Mouse (Mus musculus) myocyte (in vitro differentiated cells): ENCODE measurements at regions not wholly inside any gene's neighbourhood (a gene's known extent, or its start where the extent isn't known, plus 50 kb on each side); places are given as distances from the start of the nearest gene placed in this dataset.

ENCODE experiments used
- H3K27me3 ChIP-seq: one replicate; pipeline ENCODE4 v1.6.1; 2011; ENCODE audit not compliant: control insufficient read depth, insufficient read depth, insufficient read length
- H3K36me3 ChIP-seq: one replicate; pipeline ENCODE4 v1.6.1; 2011; ENCODE audit not compliant: control insufficient read depth, insufficient read depth
- H3K4me2 ChIP-seq: one replicate; pipeline ENCODE4 v1.6.1; 2011; ENCODE audit warnings: low read depth, control low read depth
- H3K4me3 ChIP-seq: one replicate; pipeline ENCODE4 v1.5.1; 2011; ENCODE audit warnings: mild to moderate bottlenecking, control low read depth, moderate library complexity
- H3K79me2 ChIP-seq: one replicate; pipeline ENCODE4 v1.6.1; 2011; ENCODE audit not compliant: control insufficient read depth, insufficient read depth
- H3ac ChIP-seq: one replicate; pipeline ENCODE4 v1.6.1; 2011; ENCODE audit not compliant: control insufficient read depth, insufficient read length
- CEBPB ChIP-seq: IDR thresholded peaks from 2 replicates; pipeline ENCODE4 v1.6.1; 2011; ENCODE audit warnings: mild to moderate bottlenecking, moderate library complexity; ENCODE audit not compliant: poor library complexity, insufficient read depth, severe bottlenecking
- E2F4 ChIP-seq: IDR thresholded peaks from one replicate; pipeline ENCODE4 v1.6.1; 2011; ENCODE audit warnings: mild to moderate bottlenecking, control low read depth, moderate library complexity; ENCODE audit not compliant: insufficient read depth
- MAX ChIP-seq: IDR thresholded peaks from one replicate; pipeline ENCODE4 v1.6.1; 2011; ENCODE audit warnings: low read depth, mild to moderate bottlenecking, control low read depth
- MYOD1 ChIP-seq, 3 experiments: IDR thresholded peaks; one replicate each; pipeline ENCODE4 v1.6.1; 2011; ENCODE audit warnings: control low read depth in 2 of 3, low read depth in 2 of 3, mild to moderate bottlenecking in 2 of 3, moderate library complexity in 1 of 3; ENCODE audit not compliant: insufficient read length in 2 of 3, control insufficient read depth in 1 of 3
- MYOG ChIP-seq, 3 experiments: IDR thresholded peaks; one replicate each; pipeline ENCODE4 v1.6.1; 2011; ENCODE audit warnings: control low read depth in 2 of 3, low read depth in 2 of 3, mild to moderate bottlenecking in 2 of 3; ENCODE audit not compliant: insufficient read length in 2 of 3, control insufficient read depth in 1 of 3, insufficient read depth in 1 of 3
- POLR2A ChIP-seq: IDR thresholded peaks from one replicate; pipeline ENCODE4 v1.6.1; 2011; ENCODE audit warnings: low read depth, mild to moderate bottlenecking, control low read depth, moderate library complexity; ENCODE audit not compliant: insufficient read length
- POLR2AphosphoS2 ChIP-seq: IDR thresholded peaks from one replicate; pipeline ENCODE4 v1.6.1; 2011; ENCODE audit warnings: low read depth, control low read depth; ENCODE audit not compliant: insufficient read length
- REST ChIP-seq: IDR thresholded peaks from one replicate; pipeline ENCODE4 v1.6.1; 2011; ENCODE audit warnings: mild to moderate bottlenecking, control low read depth, moderate library complexity; ENCODE audit not compliant: insufficient read depth, insufficient read length
- SRF ChIP-seq: IDR thresholded peaks from one replicate; pipeline ENCODE4 v1.6.1; 2011; ENCODE audit warnings: low read depth; ENCODE audit not compliant: control insufficient read depth, insufficient read length
- TCF12 ChIP-seq: IDR thresholded peaks from one replicate; pipeline ENCODE4 v1.6.1; 2011; ENCODE audit warnings: mild to moderate bottlenecking, control low read depth; ENCODE audit not compliant: poor library complexity, insufficient read depth, severe bottlenecking
- TCF3 ChIP-seq: IDR thresholded peaks from one replicate; pipeline ENCODE4 v1.6.1; 2011; ENCODE audit warnings: low read depth, control low read depth; ENCODE audit not compliant: insufficient read length
- USF1 ChIP-seq: IDR thresholded peaks from one replicate; pipeline ENCODE4 v1.6.1; 2011; ENCODE audit warnings: low read depth, mild to moderate bottlenecking, control low read depth, moderate library complexity

DNA sequence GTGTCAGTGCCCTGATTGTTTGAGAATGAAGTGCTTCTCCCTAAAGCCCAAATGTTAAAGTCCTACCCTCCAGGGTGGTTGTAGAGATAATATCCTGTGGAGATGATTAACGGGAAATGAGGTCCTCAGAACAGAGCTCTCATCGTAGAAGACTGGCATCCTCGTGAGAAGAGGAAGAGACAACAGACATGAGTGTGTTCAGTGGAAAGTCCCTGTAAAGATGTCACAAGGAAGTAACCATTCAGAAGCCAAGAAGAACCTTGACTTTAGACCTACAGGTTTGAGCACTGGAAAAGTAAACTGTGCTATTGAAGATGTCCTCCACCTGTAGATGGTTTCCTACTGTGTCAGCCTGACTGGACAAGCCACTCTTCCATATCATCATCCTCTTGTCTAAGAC is 155.1 kb upstream of the Trib2 start:
- H3K4me3 ChIP-seq = no peak overlapping the region
- H3K36me3 ChIP-seq = no peaks in the 10 kb centered on the region
- no peak overlapping the region for H3K4me2 ChIP-seq

DNA sequence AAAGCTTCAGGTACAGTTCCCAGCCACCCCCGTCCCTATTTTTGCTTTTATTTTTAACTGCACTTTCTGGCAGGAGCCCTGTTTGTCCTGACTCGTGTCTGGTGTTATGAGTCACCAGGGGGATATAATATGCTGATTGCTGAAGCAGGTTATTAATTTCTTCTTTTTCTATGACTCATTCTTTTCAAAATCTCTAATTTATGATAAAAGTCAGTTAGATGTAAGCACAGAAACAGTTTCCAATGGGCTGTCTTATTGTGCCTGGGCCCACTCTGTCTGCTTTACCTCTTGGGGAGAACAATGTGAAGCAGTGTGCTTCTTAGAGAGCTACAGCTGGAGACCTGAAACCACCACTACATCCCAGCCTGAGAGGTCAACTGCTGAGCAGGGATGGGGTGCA is 153.5 kb upstream of the Trib2 start:
- no peaks in the 10 kb centered on the region for H3K79me2 ChIP-seq
- H3K27me3 ChIP-seq = no peaks in the 10 kb centered on the region
- no peak overlapping the region for H3K4me3 ChIP-seq
- H3K4me2 ChIP-seq = no peak overlapping the region
- no peak overlapping the region for H3ac ChIP-seq
- no peaks in the 10 kb centered on the region for H3K36me3 ChIP-seq
- TF ChIP-seq MAX (no peak), CEBPB (no peak), POLR2A (no peak)

More for the DNA sequence above, 155.1 kb upstream of the Trib2 start:
- Histone ChIP-seq H3K27me3 (no peaks in the 10 kb centered on the region), H3K79me2 (no peaks in the 10 kb centered on the region), H3ac (no peak overlapping the region)
- TF ChIP-seq E2F4 (no peak), SRF (no peak), POLR2A (no peak), POLR2AphosphoS2 (no peak), CEBPB (no peak), MAX (no peak), MYOG (IDR thresholded peaks at IDR 0.05; ENCODE audit: control insufficient read depth in 1 of 3, insufficient read depth in 1 of 3, insufficient read length in 2 of 3, low read depth in 2 of 3) (no peak), USF1 (no peak)

DNA sequence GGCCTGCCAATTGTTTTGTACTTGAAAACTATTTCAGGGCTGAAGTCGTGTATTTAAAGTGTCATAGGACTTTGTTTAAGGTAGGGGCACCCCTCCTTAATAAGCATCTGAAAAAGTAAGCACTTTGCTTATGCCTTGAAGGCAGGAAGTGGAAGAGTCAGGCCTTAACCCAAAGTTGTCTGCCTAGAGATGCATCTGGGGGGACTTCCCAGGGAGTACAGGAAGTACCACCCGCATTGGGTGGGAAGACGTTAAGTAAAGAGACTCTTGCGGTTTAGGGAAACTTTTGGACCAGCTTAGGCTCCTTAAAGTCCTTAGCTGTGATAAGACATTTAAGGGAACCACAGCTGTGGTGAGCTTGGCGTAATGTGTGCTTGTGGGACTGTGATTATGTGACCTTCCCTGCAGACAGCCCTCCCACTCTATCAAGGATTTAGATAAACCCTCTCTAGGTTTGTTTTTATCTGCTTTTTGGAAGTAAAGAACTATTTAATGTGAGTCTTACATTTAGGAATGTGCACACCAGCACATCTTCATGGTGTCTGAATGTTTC is 150.9 kb upstream of the Trib2 start:
- Histone ChIP-seq H3K4me2 (no peak overlapping the region), H3ac (no peak overlapping the region), H3K27me3 (no peaks in the 10 kb centered on the region), H3K36me3 (no peaks in the 10 kb centered on the region), H3K79me2 (no peaks in the 10 kb centered on the region), H3K4me3 (no peak overlapping the region)
- TF ChIP-seq REST = no peak
- peak in 1 of 3 experiments; percentile 9 for TF ChIP-seq MYOD1 (IDR thresholded peaks at IDR 0.05; ENCODE audit: control insufficient read depth in 1 of 3, insufficient read length in 2 of 3, low read depth in 2 of 3)
- no peak for TF ChIP-seq TCF12

DNA sequence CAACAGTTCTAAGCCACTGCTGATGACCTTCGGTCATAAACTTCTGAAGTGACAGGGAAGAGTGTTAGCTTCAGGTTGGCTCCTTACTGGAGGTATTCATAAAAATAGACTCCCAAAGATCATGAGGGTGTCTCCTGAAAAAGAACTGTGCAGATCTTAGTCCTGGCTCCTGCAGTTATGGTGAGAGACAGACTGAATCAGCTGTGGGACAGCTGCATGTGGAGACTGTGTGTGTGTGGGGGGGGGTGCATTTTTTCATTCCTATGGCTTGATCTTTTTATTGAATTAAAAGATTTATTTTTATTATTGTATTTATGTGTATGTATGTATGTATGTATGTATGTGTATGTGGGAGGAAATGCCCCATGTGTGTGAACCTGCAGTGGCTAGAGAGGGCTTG is 149.9 kb upstream of the Trib2 start:
- no peak for TF ChIP-seq E2F4
- TF ChIP-seq CEBPB = no peak
- peak in 1 of 3 experiments; percentile 36 for TF ChIP-seq MYOG (IDR thresholded peaks at IDR 0.05; ENCODE audit: control insufficient read depth in 1 of 3, insufficient read depth in 1 of 3, insufficient read length in 2 of 3, low read depth in 2 of 3)
- no peak for TF ChIP-seq SRF
- no peak for TF ChIP-seq POLR2A
- no peak for TF ChIP-seq MAX
- TF ChIP-seq TCF3 = no peak
- TF ChIP-seq USF1 = no peak
- no peak for TF ChIP-seq POLR2AphosphoS2
- TF ChIP-seq REST = no peak
- TF ChIP-seq TCF12 = peak; percentile 36
- peak; percentile 66 to 79 (median 70) for TF ChIP-seq MYOD1 (IDR thresholded peaks at IDR 0.05; ENCODE audit: control insufficient read depth in 1 of 3, insufficient read length in 2 of 3, low read depth in 2 of 3)
- no peak overlapping the region for H3K4me3 ChIP-seq

DNA sequence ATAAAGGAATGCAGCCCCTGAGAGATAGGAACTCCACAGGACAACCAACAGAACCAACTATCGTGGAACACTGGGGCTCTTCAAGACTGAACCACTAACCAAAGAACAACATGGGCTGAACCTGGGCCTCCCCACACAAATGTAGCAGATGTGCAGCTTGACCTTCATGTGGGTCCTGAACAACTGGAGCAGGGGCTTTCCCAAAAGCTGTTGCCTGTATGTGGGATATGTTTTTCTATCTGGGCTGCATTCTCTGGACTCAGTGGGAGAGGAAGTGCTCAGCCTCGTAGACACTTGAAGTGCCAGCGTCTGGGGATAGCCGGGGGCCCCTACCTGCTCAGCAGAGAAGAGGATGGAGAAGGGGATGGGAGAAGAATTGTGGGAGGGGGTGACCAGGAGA is 149.2 kb upstream of the Trib2 start:
- Histone ChIP-seq H3K27me3 (no peaks in the 10 kb centered on the region), H3K4me2 (no peak overlapping the region), H3K4me3 (no peak overlapping the region), H3ac (no peak overlapping the region), H3K79me2 (no peaks in the 10 kb centered on the region), H3K36me3 (no peaks in the 10 kb centered on the region)
- TF ChIP-seq CEBPB (no peak), MAX (no peak), E2F4 (no peak), TCF12 (no peak), MYOG (IDR thresholded peaks at IDR 0.05; ENCODE audit: control insufficient read depth in 1 of 3, insufficient read depth in 1 of 3, insufficient read length in 2 of 3, low read depth in 2 of 3) (no peak), POLR2A (no peak), SRF (no peak), TCF3 (no peak), POLR2AphosphoS2 (no peak), USF1 (no peak), MYOD1 (IDR thresholded peaks at IDR 0.05; ENCODE audit: control insufficient read depth in 1 of 3, insufficient read length in 2 of 3, low read depth in 2 of 3) (no peak), REST (no peak)

More for the DNA sequence above, 149.9 kb upstream of the Trib2 start:
- Histone ChIP-seq H3K79me2 (no peaks in the 10 kb centered on the region), H3ac (no peak overlapping the region), H3K36me3 (no peaks in the 10 kb centered on the region), H3K4me2 (no peak overlapping the region), H3K27me3 (no peaks in the 10 kb centered on the region)
